Mouse (Mus musculus): ENCODE measurements around the gene Gpr119. TPM values are rescaled to one million over a fixed set of nuclear protein-coding genes. Genes with fewer than 3 reads are reported as not detected.

Gene Gpr119
- not detected in 2 replicates for polyA plus RNA-seq (2014; fragmentation: Nextera tagmentation; extraction: Ambion mirVana)

GRCm38 (mm10) chrX:48674171-48674570 lies at the start of gene Gpr119:
TSS of gene Gpr119 (minus strand) at chrX:48674478.
- H3K27me3 ChIP-seq (ENCODE audit: control insufficient read depth, insufficient read depth, low read length) = no peaks in the 10 kb centered on the region
- no peaks in the 10 kb centered on the region for H3K4me1 ChIP-seq (replicated peaks; ENCODE audit: control insufficient read depth, insufficient read depth, low read length)
- WGBS = 83% methylated on average over 4 of the region's 4 CpGs
- H3K27ac ChIP-seq (ENCODE audit: low read depth, low read length) = no peak within 1 kb of the TSS
- no peak for DNase-seq (ENCODE audit: low spot score)
- no peaks in the 10 kb centered on the region for H3K9me3 ChIP-seq (ENCODE audit: control insufficient read depth, low read length)
- ATAC-seq (ENCODE audit: low FRiP score) = no peak
- no peak within 1 kb of the TSS for H3K4me3 ChIP-seq (ENCODE audit: low read depth, low read length)
- H3K36me3 ChIP-seq (ENCODE audit: control insufficient read depth, insufficient read depth, low read length) = no peaks in the 10 kb centered on the region
- no peak within 1 kb of the TSS for H3K4me2 ChIP-seq (replicated peaks; ENCODE audit: low read depth, low read length)
- no peak within 1 kb of the TSS for H3K9ac ChIP-seq (ENCODE audit: low read depth, low read length)

DNA sequence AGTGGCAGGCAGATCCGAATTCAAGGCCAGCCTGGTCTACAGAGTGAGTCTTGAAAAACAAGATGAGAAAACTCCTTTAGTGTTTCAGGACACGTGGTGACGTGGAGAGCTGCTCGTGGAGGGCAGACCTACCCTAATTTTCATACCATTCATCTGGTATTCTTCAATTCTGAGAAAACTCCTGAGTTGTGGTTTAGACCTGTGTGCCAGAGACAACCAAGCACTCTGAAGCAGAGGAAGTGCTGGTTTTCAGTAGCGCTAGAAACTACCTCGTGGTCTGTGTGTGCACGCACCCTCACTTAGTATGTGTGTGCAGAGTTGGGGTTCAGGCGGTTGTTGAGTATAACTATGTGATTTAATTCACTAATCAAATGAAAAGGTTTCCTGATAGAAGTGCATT lies 38.6 kb upstream of the Gpr119 start:
- 86% methylated on average over 8 of the region's 8 CpGs for WGBS
- H3K36me3 ChIP-seq (ENCODE audit: control insufficient read depth, insufficient read depth, low read length) = no peaks in the 10 kb centered on the region
- ATAC-seq (ENCODE audit: low FRiP score) (no peak), DNase-seq (ENCODE audit: low spot score) (no peak)
- H3K9ac ChIP-seq (ENCODE audit: low read depth, low read length) = no peak overlapping the region
- H3K9me3 ChIP-seq (ENCODE audit: control insufficient read depth, low read length) = no peaks in the 10 kb centered on the region
- H3K27ac ChIP-seq (ENCODE audit: low read depth, low read length) = no peak overlapping the region
- H3K27me3 ChIP-seq (ENCODE audit: control insufficient read depth, insufficient read depth, low read length) = no peaks in the 10 kb centered on the region
- no peak overlapping the region for H3K4me2 ChIP-seq (replicated peaks; ENCODE audit: low read depth, low read length)
- H3K4me1 ChIP-seq (replicated peaks; ENCODE audit: control insufficient read depth, insufficient read depth, low read length) = no peaks in the 10 kb centered on the region
- no peak overlapping the region for H3K4me3 ChIP-seq (ENCODE audit: low read depth, low read length)

DNA sequence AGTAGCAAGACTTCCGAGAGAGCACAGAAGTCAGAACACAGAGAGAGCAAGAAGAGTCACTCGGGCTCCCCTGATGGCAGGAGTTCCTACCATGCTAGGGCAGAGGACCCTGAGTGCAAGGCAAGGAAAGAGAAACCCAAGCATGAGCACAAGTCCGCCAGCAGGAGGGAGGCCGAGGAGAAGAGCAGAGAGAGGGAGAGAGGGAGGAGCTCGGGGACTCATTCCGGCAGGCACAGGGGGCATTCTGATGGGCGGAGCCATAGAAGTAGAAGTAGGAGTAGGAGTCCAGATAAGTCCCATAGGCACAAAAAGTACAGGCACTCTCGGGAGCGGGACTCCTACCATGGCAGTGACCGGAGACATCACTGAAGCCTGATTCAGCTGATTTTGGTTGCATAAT lies 35.4 kb upstream of the Gpr119 start:
- WGBS = 88% methylated on average over 10 of the region's 10 CpGs
- DNase-seq (ENCODE audit: low spot score) = no peak
- H3K27ac ChIP-seq (ENCODE audit: low read depth, low read length) = no peak overlapping the region
- H3K4me1 ChIP-seq (replicated peaks; ENCODE audit: control insufficient read depth, insufficient read depth, low read length) = no peaks in the 10 kb centered on the region
- no peaks in the 10 kb centered on the region for H3K36me3 ChIP-seq (ENCODE audit: control insufficient read depth, insufficient read depth, low read length)
- H3K9ac ChIP-seq (ENCODE audit: low read depth, low read length) = no peak overlapping the region
- H3K4me3 ChIP-seq (ENCODE audit: low read depth, low read length) = no peak overlapping the region
- no peak for ATAC-seq (ENCODE audit: low FRiP score)
- H3K9me3 ChIP-seq (ENCODE audit: control insufficient read depth, low read length) = no peaks in the 10 kb centered on the region
- no peaks in the 10 kb centered on the region for H3K27me3 ChIP-seq (ENCODE audit: control insufficient read depth, insufficient read depth, low read length)
- no peak overlapping the region for H3K4me2 ChIP-seq (replicated peaks; ENCODE audit: low read depth, low read length)

- no peak within 1 kb of the TSS for H3K27ac ChIP-seq (ENCODE audit: low read depth, low read length)
- WGBS = 10% methylated on average over 37 of the region's 42 CpGs
Observed at GRCm38 (mm10) chrX:48694864-48695371, 20.6 kb upstream of the Gpr119 start, which contains the start of gene Rbmx2. TSS of gene Rbmx2 (plus strand) at chrX:48695004.

GRCm38 (mm10) chrX:48694460-48694859 lies 20.2 kb upstream of the Gpr119 start:
- DNase-seq (ENCODE audit: low spot score) = no peak
- 0 out of 2 replicates have a peak overlapping the region, but pooled peaks have one; percentile 15 for H3K9ac ChIP-seq (ENCODE audit: low read depth, low read length)

More at GRCm38 (mm10) chrX:48694864-48695371, 20.6 kb upstream of the Gpr119 start, which contains the start of gene Rbmx2:
- Histone ChIP-seq H3K4me1 (replicated peaks; ENCODE audit: control insufficient read depth, insufficient read depth, low read length) (no peaks in the 10 kb centered on the region), H3K27me3 (ENCODE audit: control insufficient read depth, insufficient read depth, low read length) (no peaks in the 10 kb centered on the region), H3K9ac (ENCODE audit: low read depth, low read length) (peak within 1 kb of the TSS; percentile 53), H3K9me3 (ENCODE audit: control insufficient read depth, low read length) (no peaks in the 10 kb centered on the region), H3K36me3 (ENCODE audit: control insufficient read depth, insufficient read depth, low read length) (no peaks in the 10 kb centered on the region), H3K4me3 (ENCODE audit: low read depth, low read length) (peak within 1 kb of the TSS; percentile 56), H3K4me2 (replicated peaks; ENCODE audit: low read depth, low read length) (peak within 1 kb of the TSS; percentile 45)
- peak; percentile 94 for DNase-seq (ENCODE audit: low spot score)
- ATAC-seq (ENCODE audit: low FRiP score) = peak; percentile 98

GRCm38 (mm10) chrX:48683857-48684256 lies 9.6 kb upstream of the Gpr119 start:
- H3K4me2 ChIP-seq (replicated peaks; ENCODE audit: low read depth, low read length) = no peak overlapping the region
- no peaks in the 10 kb centered on the region for H3K27me3 ChIP-seq (ENCODE audit: control insufficient read depth, insufficient read depth, low read length)
- no peaks in the 10 kb centered on the region for H3K4me1 ChIP-seq (replicated peaks; ENCODE audit: control insufficient read depth, insufficient read depth, low read length)
- no peak overlapping the region for H3K4me3 ChIP-seq (ENCODE audit: low read depth, low read length)
- DNase-seq (ENCODE audit: low spot score) (no peak), ATAC-seq (ENCODE audit: low FRiP score) (no peak)
- no peaks in the 10 kb centered on the region for H3K36me3 ChIP-seq (ENCODE audit: control insufficient read depth, insufficient read depth, low read length)
- no peak overlapping the region for H3K27ac ChIP-seq (ENCODE audit: low read depth, low read length)
- WGBS = 78% methylated on average over 5 of the region's 5 CpGs
- no peaks in the 10 kb centered on the region for H3K9me3 ChIP-seq (ENCODE audit: control insufficient read depth, low read length)
- H3K9ac ChIP-seq (ENCODE audit: low read depth, low read length) = no peak overlapping the region

More at GRCm38 (mm10) chrX:48694460-48694859, 20.2 kb upstream of the Gpr119 start:
- Histone ChIP-seq H3K4me1 (replicated peaks; ENCODE audit: control insufficient read depth, insufficient read depth, low read length) (no peaks in the 10 kb centered on the region), H3K27me3 (ENCODE audit: control insufficient read depth, insufficient read depth, low read length) (no peaks in the 10 kb centered on the region), H3K4me2 (replicated peaks; ENCODE audit: low read depth, low read length) (peak overlapping the region; percentile 29), H3K27ac (ENCODE audit: low read depth, low read length) (no peak overlapping the region), H3K36me3 (ENCODE audit: control insufficient read depth, insufficient read depth, low read length) (no peaks in the 10 kb centered on the region), H3K4me3 (ENCODE audit: low read depth, low read length) (peak overlapping the region; percentile 56), H3K9me3 (ENCODE audit: control insufficient read depth, low read length) (no peaks in the 10 kb centered on the region)
- WGBS = 12% methylated on average over 6 of the region's 6 CpGs
- peak; percentile 91 for ATAC-seq (ENCODE audit: low FRiP score)

DNA sequence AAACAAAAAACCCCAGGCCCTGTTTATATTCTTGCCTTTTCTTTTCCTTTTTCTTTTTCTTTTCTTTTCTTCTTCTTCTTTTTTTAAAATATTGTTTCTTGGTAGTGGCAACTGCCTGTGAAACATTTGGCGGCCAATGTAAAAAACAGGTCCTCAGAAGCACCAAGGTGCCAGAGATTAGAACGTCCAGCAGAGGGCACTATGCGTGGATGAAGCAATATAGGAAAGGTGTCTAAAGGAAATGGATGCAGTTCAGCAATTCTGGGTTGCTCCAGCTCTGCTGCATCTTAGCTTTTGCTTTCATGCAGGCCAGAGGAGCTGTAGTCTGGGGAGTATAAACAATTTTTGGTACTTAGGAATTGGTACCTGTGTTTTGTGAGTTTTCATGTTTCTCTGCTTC lies 9.2 kb upstream of the Gpr119 start:
- H3K9me3 ChIP-seq (ENCODE audit: control insufficient read depth, low read length) = no peaks in the 10 kb centered on the region
- H3K4me3 ChIP-seq (ENCODE audit: low read depth, low read length) = no peak overlapping the region
- DNase-seq (ENCODE audit: low spot score) (peak; percentile 66), ATAC-seq (ENCODE audit: low FRiP score) (no peak)
- H3K27me3 ChIP-seq (ENCODE audit: control insufficient read depth, insufficient read depth, low read length) = no peaks in the 10 kb centered on the region
- no peak overlapping the region for H3K9ac ChIP-seq (ENCODE audit: low read depth, low read length)
- no peaks in the 10 kb centered on the region for H3K36me3 ChIP-seq (ENCODE audit: control insufficient read depth, insufficient read depth, low read length)
- no peaks in the 10 kb centered on the region for H3K4me1 ChIP-seq (replicated peaks; ENCODE audit: control insufficient read depth, insufficient read depth, low read length)
- H3K4me2 ChIP-seq (replicated peaks; ENCODE audit: low read depth, low read length) = no peak overlapping the region
- WGBS = 22% methylated on average over 3 of the region's 3 CpGs
- H3K27ac ChIP-seq (ENCODE audit: low read depth, low read length) = no peak overlapping the region

DNA sequence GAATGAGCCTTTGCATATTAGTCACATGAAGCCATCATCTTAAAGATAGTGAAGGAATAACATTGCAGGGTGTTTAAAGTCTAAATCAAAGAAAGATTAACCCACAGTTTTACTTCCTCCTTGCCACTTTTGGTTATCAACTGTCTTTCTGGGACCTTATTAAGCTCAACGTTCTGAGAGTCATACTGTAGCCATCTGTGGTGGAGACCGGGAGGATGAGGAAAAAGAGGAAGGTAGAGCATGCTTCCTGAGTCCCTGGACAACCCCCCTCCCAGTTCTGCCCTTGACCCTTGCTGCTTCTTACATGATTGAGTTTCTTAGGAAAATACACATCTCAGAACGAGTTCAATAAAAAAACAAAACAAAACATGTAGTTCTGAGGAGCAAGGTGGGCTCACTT lies 2.6 kb downstream of the Gpr119 start:
- H3K4me1 ChIP-seq (replicated peaks; ENCODE audit: control insufficient read depth, insufficient read depth, low read length) = no peaks in the 10 kb centered on the region
- H3K4me3 ChIP-seq (ENCODE audit: low read depth, low read length) = no peak overlapping the region
- DNase-seq (ENCODE audit: low spot score) (no peak), ATAC-seq (ENCODE audit: low FRiP score) (no peak)
- H3K27ac ChIP-seq (ENCODE audit: low read depth, low read length) = no peak overlapping the region
- H3K27me3 ChIP-seq (ENCODE audit: control insufficient read depth, insufficient read depth, low read length) = no peaks in the 10 kb centered on the region
- WGBS = 69% methylated on average over 3 of the region's 3 CpGs
- H3K9me3 ChIP-seq (ENCODE audit: control insufficient read depth, low read length) = no peaks in the 10 kb centered on the region
- no peak overlapping the region for H3K9ac ChIP-seq (ENCODE audit: low read depth, low read length)
- H3K4me2 ChIP-seq (replicated peaks; ENCODE audit: low read depth, low read length) = no peak overlapping the region
- H3K36me3 ChIP-seq (ENCODE audit: control insufficient read depth, insufficient read depth, low read length) = no peaks in the 10 kb centered on the region

- Histone ChIP-seq H3K27ac (ENCODE audit: low read depth, low read length) (no peak overlapping the region), H3K9me3 (ENCODE audit: control insufficient read depth, low read length) (no peaks in the 10 kb centered on the region), H3K9ac (ENCODE audit: low read depth, low read length) (no peak overlapping the region), H3K4me3 (ENCODE audit: low read depth, low read length) (no peak overlapping the region), H3K4me2 (replicated peaks; ENCODE audit: low read depth, low read length) (no peak overlapping the region), H3K27me3 (ENCODE audit: control insufficient read depth, insufficient read depth, low read length) (no peaks in the 10 kb centered on the region), H3K4me1 (replicated peaks; ENCODE audit: control insufficient read depth, insufficient read depth, low read length) (no peaks in the 10 kb centered on the region), H3K36me3 (ENCODE audit: control insufficient read depth, insufficient read depth, low read length) (no peaks in the 10 kb centered on the region)
- DNase-seq (ENCODE audit: low spot score) = peak; percentile 10
- WGBS = 69% methylated on average over 3 of the region's 3 CpGs
- ATAC-seq (ENCODE audit: low FRiP score) = no peak
Observed at GRCm38 (mm10) chrX:48669588-48669987, 4.7 kb downstream of the Gpr119 start.
